Mouse (Mus musculus) spleen, adult 2 months (tissue): Measurements from ENCODE around the gene Dhx35. TPM values are rescaled to one million over a fixed set of nuclear protein-coding genes. Genes with fewer than 3 reads are reported as not detected.

Source experiments
- DNase-seq, 2 experiments: peaks; one replicate each; pipeline versions ENCODE4 v3.0.0 to v3.0.0-alpha.2; 2012 to 2021; ENCODE audit warnings: low spot score in 2 of 2, low read depth in 1 of 2
- H3K27ac ChIP-seq: fragments of 200-500 bp; 2 replicates; pipeline ENCODE4 v1.5.1; 2012; ENCODE audit warnings: low read length, inconsistent platforms; ENCODE audit not compliant: insufficient read depth
- H3K27me3 ChIP-seq: fragments of 200-500 bp; 2 replicates; pipeline ENCODE4 v1.6.1; 2012; ENCODE audit warnings: mild to moderate bottlenecking, moderate library complexity, low read length, inconsistent platforms; ENCODE audit not compliant: control insufficient read depth, insufficient read depth
- H3K36me3 ChIP-seq: fragments of 200-500 bp; 2 replicates; pipeline ENCODE4 v1.6.1; 2012; ENCODE audit warnings: mild to moderate bottlenecking, low read length, inconsistent platforms; ENCODE audit not compliant: control insufficient read depth, insufficient read depth
- H3K4me1 ChIP-seq: fragments of 200-500 bp; 2 replicates; pipeline ENCODE4 v1.6.1; 2011; ENCODE audit warnings: inconsistent platforms; ENCODE audit not compliant: control insufficient read depth, insufficient read depth, insufficient read length
- H3K4me3 ChIP-seq: fragments of 200-500 bp; 2 replicates; pipeline ENCODE4 v1.5.1; 2011; ENCODE audit warnings: mild to moderate bottlenecking, inconsistent platforms; ENCODE audit not compliant: insufficient read depth, insufficient read length; ENCODE audit errors: extremely low read depth
- CTCF ChIP-seq: fragments of 200-500 bp; IDR thresholded peaks from 2 replicates; pipeline ENCODE4 v1.5.1; 2011; ENCODE audit warnings: mild to moderate bottlenecking, inconsistent platforms; ENCODE audit not compliant: insufficient read depth, insufficient read length, insufficient replicate concordance; ENCODE audit errors: extremely low read depth
- POLR2A ChIP-seq: fragments of 200-500 bp; IDR thresholded peaks from 2 replicates; pipeline ENCODE4 v1.6.1; 2011; ENCODE audit warnings: low read depth, low read length, inconsistent platforms
- WGBS: fragments of 180-500 bp; shearing (Covaris S2); methylation state at CpG from one replicate; pipeline ENCODE4 v1.1.7; 2018; 5-methylcytosine and 5-hydroxymethylcytosine counted together
- polyA plus RNA-seq: library from polyadenylated mRNA; depleted of rRNA; stranded (reverse); fragments of >200 nt; gene quantifications from 2 replicates; pipeline ENCODE4 v1.2.3, GENCODE M21; 2012

The Dhx35 gene
- polyA plus RNA-seq, 1 experiment: 20.3 TPM

GRCm38 (mm10) chr2:158856896-158857499 is 62.4 kb downstream of the Dhx35 start:
- peaks cover 9% of the 10 kb centered on the region for H3K36me3 ChIP-seq

GRCm38 (mm10) chr2:158857579-158857978 is 63.0 kb downstream of the Dhx35 start:
- Histone ChIP-seq H3K27ac (no peak overlapping the region), H3K4me1 (no peaks in the 10 kb centered on the region), H3K27me3 (no peaks in the 10 kb centered on the region), H3K4me3 (no peak overlapping the region), H3K36me3 (peaks cover 9% of the 10 kb centered on the region)
- DNase-seq: no peak
- TF ChIP-seq POLR2A (no peak), CTCF (no peak)
- 92% methylated on average over 15 of the region's 15 CpGs for WGBS

More at GRCm38 (mm10) chr2:158856896-158857499, 62.4 kb downstream of the Dhx35 start:
- TF ChIP-seq POLR2A: no peak
- no peak for TF ChIP-seq CTCF
- Histone ChIP-seq H3K27ac (no peak overlapping the region), H3K4me3 (no peak overlapping the region), H3K27me3 (no peaks in the 10 kb centered on the region), H3K4me1 (no peaks in the 10 kb centered on the region)
- DNase-seq: no peak
- 92% methylated on average over 10 of the region's 10 CpGs for WGBS

- TF ChIP-seq CTCF (no peak), POLR2A (no peak)
- DNase-seq: no peak
- no peak overlapping the region for H3K27ac ChIP-seq
- no peak overlapping the region for H3K4me3 ChIP-seq
- H3K4me1 ChIP-seq: no peaks in the 10 kb centered on the region
- 79% methylated on average over 2 of the region's 2 CpGs for WGBS
- no peaks in the 10 kb centered on the region for H3K27me3 ChIP-seq
- peaks cover 5% of the 10 kb centered on the region for H3K36me3 ChIP-seq
These were observed 66.5 kb downstream of the Dhx35 start for GRCm38 (mm10) chr2:158861115-158861514.

GRCm38 (mm10) chr2:158863341-158864125 is 68.9 kb downstream of the Dhx35 start:
- H3K4me1 ChIP-seq: no peaks in the 10 kb centered on the region
- DNase-seq: peak; percentile 30 to 32
- 56% methylated on average over 11 of the region's 11 CpGs for WGBS
- H3K36me3 ChIP-seq: no peaks in the 10 kb centered on the region
- no peaks in the 10 kb centered on the region for H3K27me3 ChIP-seq
- H3K27ac ChIP-seq: no peak overlapping the region
- no peak overlapping the region for H3K4me3 ChIP-seq
- TF ChIP-seq CTCF (peak; percentile 93; the same call in 1 of the 2 replicates), POLR2A (no peak)

- H3K4me1 ChIP-seq: no peaks in the 10 kb centered on the region
- TF ChIP-seq CTCF (no peak), POLR2A (no peak)
- no peak for DNase-seq
- WGBS: 77% methylated on average over 4 of the region's 4 CpGs
- H3K36me3 ChIP-seq: no peaks in the 10 kb centered on the region
- no peak overlapping the region for H3K27ac ChIP-seq
- H3K27me3 ChIP-seq: no peaks in the 10 kb centered on the region
- no peak overlapping the region for H3K4me3 ChIP-seq
These were observed 69.5 kb downstream of the Dhx35 start for GRCm38 (mm10) chr2:158864126-158864458.

- Histone ChIP-seq H3K4me1 (no peaks in the 10 kb centered on the region), H3K4me3 (no peak overlapping the region), H3K36me3 (no peaks in the 10 kb centered on the region), H3K27me3 (no peaks in the 10 kb centered on the region), H3K27ac (no peak overlapping the region)
- DNase-seq: peak; percentile 12 to 59
- TF ChIP-seq POLR2A (no peak), CTCF (peak; percentile 97)
- 32% methylated on average over 10 of the region's 10 CpGs for WGBS
These were observed 70.8 kb downstream of the Dhx35 start for GRCm38 (mm10) chr2:158865358-158865757.

GRCm38 (mm10) chr2:158886571-158886970 is 92.0 kb downstream of the Dhx35 start:
- WGBS: 37% methylated on average over 6 of the region's 6 CpGs
- 0 out of 2 replicates have a peak, but pooled peaks have one; percentile 7 for TF ChIP-seq CTCF
- no peak for TF ChIP-seq POLR2A
- Histone ChIP-seq H3K4me1 (no peaks in the 10 kb centered on the region), H3K27ac (no peak overlapping the region), H3K4me3 (no peak overlapping the region), H3K36me3 (no peaks in the 10 kb centered on the region), H3K27me3 (no peaks in the 10 kb centered on the region)
- DNase-seq: no peak
